Mouse (Mus musculus) MEL (cell line): ENCODE measurements around the gene Gm4778.

ENCODE experiments used
- CTCF ChIP-seq, 3 experiments: IDR thresholded peaks in 2 of 3; conservative IDR thresholded peaks in 1 of 3; 2 replicates each; pipeline ENCODE4 v1.5.1; 2011 to 2012; ENCODE audit warnings: low read length in 3 of 3, low read depth in 2 of 3, mild to moderate bottlenecking in 2 of 3, improper control_type of control experiment in 1 of 3, inconsistent platforms in 1 of 3, mixed read lengths in 1 of 3, moderate library complexity in 1 of 3; ENCODE audit not compliant: control insufficient read depth in 1 of 3, insufficient read depth in 1 of 3, poor library complexity in 1 of 3, severe bottlenecking in 1 of 3
- POLR2AphosphoS2 ChIP-seq: IDR thresholded peaks from 2 replicates; pipeline ENCODE4 v1.6.1; 2011; ENCODE audit warnings: low read length, improper control_type of control experiment
- USF1 ChIP-seq: IDR thresholded peaks from 2 replicates; pipeline ENCODE4 v1.6.1; 2014; ENCODE audit warnings: low read depth, mild to moderate bottlenecking, inconsistent platforms, low read length, improper control_type of control experiment, moderate library complexity
- ZC3H11A ChIP-seq: IDR thresholded peaks from 2 replicates; pipeline ENCODE4 v1.6.1; 2012; ENCODE audit warnings: low read depth, mild to moderate bottlenecking, inconsistent platforms, low read length, improper control_type of control experiment

DNA sequence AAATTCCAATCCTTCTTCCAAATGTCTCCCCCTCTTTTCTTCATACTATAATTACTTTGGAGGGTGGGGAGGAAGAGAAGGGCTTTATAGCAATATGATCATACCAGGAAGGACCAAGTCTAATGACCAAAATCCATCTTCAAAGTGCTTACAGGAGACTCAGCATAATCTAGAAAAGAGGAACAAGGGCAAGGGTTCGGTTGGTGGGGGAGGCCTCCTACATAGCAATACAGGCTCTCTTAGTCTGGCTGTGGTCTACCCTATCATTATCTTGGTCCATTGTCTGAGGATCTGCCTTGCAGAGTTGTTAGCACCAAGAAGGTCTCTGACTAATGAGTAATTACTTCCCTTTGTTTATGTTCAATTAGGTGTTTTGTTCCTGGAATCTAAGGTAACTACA is 41.6 kb downstream of the Gm4778 start:
- TF ChIP-seq CTCF (IDR thresholded peaks at IDR 0.05 in 2 of 3, conservative IDR thresholded peaks at IDR 0.05 in 1 of 3; ENCODE audit: control insufficient read depth in 1 of 3, insufficient read depth in 1 of 3, low read depth in 2 of 3, low read length in 3 of 3, poor library complexity in 1 of 3, severe bottlenecking in 1 of 3) (no peak), POLR2AphosphoS2 (no peak), ZC3H11A (no peak), USF1 (no peak)
